Mouse (Mus musculus) lung, embryonic 16.5 days (tissue): ENCODE measurements around the gene Ptcd2. TPM values are rescaled to one million over a fixed set of nuclear protein-coding genes. Genes with fewer than 3 reads are reported as not detected.
A peak's percentile ranks its signal among the peaks of the same experiment; 100 is the strongest.

Experiments
- ATAC-seq: fragments of 200-750 bp; cut with Nextera tagmentation; 2 replicates; pipeline ENCODE4 v1.8.0; 2017; ENCODE audit warnings: low read depth, mild to moderate bottlenecking, moderate library complexity
- H3K27ac ChIP-seq: fragments of 300-500 bp; sonication (generic); 2 replicates; pipeline ENCODE4 v1.5.1; 2014; ENCODE audit warnings: mild to moderate bottlenecking, control low read depth, low read length
- H3K27me3 ChIP-seq: fragments of 300-500 bp; sonication (generic); 2 replicates; pipeline ENCODE4 v1.6.1; 2014; ENCODE audit warnings: low read depth, low read length, mixed read lengths; ENCODE audit not compliant: control insufficient read depth, insufficient read depth
- H3K36me3 ChIP-seq: fragments of 300-500 bp; sonication (generic); 2 replicates; pipeline ENCODE4 v1.6.1; 2014; ENCODE audit warnings: low read length; ENCODE audit not compliant: control insufficient read depth, insufficient read depth
- H3K4me1 ChIP-seq: fragments of 300-500 bp; sonication (generic); replicated peaks from 2 replicates; pipeline ENCODE4 v1.6.1; 2014; ENCODE audit warnings: low read length, mixed read lengths; ENCODE audit not compliant: control insufficient read depth, insufficient read depth
- H3K4me2 ChIP-seq: fragments of 300-500 bp; sonication (generic); 2 replicates; pipeline ENCODE4 v1.6.1; 2014; ENCODE audit warnings: low read depth, low read length, control low read depth
- H3K4me3 ChIP-seq: fragments of 300-500 bp; sonication (generic); 2 replicates; pipeline ENCODE4 v1.5.1; 2014; ENCODE audit warnings: mild to moderate bottlenecking, low read length, control low read depth
- H3K9ac ChIP-seq: fragments of 300-500 bp; sonication (generic); 2 replicates; pipeline ENCODE4 v1.6.1; 2014; ENCODE audit warnings: low read length, control low read depth
- H3K9me3 ChIP-seq: fragments of 300-500 bp; sonication (generic); 2 replicates; pipeline ENCODE4 v1.6.1; 2016; ENCODE audit warnings: low read length; ENCODE audit not compliant: control insufficient read depth
- WGBS: fragments of 180-500 bp; shearing (Covaris S2); extraction: QIAGEN DNeasy Blood & Tissue Kit; methylation state at CpG from one replicate; pipeline ENCODE4 v1.1.7; 2014; 5-methylcytosine and 5-hydroxymethylcytosine counted together
- polyA plus RNA-seq: library from polyadenylated mRNA; unstranded; fragments of >200 nt; fragmentation: Nextera tagmentation; extraction: Ambion mirVana; gene quantifications from 2 replicates; pipeline ENCODE4 v1.2.1, GENCODE M21; 2015

Gene Ptcd2
- polyA plus RNA-seq, 1 experiment from 2014 or later = 41.0 TPM

DNA sequence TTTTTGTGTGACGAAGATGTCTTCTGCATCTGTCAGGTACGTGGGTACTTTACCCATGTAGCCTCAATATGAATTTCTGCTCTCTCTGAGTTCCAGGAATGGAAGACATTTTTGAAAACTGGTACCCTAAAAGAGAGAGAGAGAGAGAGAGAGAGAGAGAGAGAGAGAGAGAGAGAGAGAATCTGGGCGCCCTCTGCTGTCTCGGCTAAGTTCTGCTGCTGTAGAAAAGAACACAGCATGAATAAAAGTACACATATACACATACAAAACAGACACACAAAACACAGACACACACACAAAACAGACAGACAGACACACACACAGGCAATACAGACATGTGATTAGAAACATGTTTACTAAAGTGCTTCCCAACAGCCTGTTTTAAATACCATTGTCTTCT lies 27.4 kb downstream of the Ptcd2 start:
- WGBS = 44% methylated on average over 4 of the region's 4 CpGs

DNA sequence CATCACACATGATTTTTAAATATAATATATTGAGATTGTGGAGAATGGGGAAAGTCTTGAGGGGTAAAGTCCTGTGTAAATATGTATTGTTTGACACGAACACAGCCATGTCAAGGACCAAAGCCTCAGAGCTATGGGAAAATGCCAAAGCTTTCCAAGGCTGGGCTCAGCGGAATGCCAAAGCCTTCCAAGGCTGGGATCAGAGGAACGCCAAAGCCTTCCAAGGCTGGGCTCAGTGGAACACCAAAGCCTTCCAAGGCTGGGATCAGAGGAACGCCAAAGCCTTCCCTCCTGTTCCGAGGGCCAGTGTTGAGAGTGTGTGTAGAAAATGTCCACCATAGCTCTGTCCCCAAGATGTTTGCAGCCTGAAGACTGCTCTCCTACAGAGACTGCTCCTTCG lies 28.1 kb downstream of the Ptcd2 start:
- Histone ChIP-seq H3K9me3 (no peaks in the 10 kb centered on the region), H3K27me3 (no peaks in the 10 kb centered on the region), H3K27ac (no peak overlapping the region), H3K36me3 (peaks cover 11% of the 10 kb centered on the region), H3K4me3 (no peak overlapping the region), H3K4me2 (no peak overlapping the region), H3K9ac (no peak overlapping the region), H3K4me1 (no peaks in the 10 kb centered on the region)
- WGBS = 78% methylated on average over 6 of the region's 6 CpGs
- ATAC-seq = no peak

More for the DNA sequence above, 27.4 kb downstream of the Ptcd2 start:
- Histone ChIP-seq H3K4me2 (no peak overlapping the region), H3K4me1 (no peaks in the 10 kb centered on the region), H3K9ac (no peak overlapping the region), H3K27ac (no peak overlapping the region), H3K9me3 (no peaks in the 10 kb centered on the region), H3K36me3 (peaks cover 11% of the 10 kb centered on the region), H3K27me3 (no peaks in the 10 kb centered on the region), H3K4me3 (no peak overlapping the region)
- 0 out of 2 replicates have a peak, but pooled peaks have one; percentile 7 for ATAC-seq

DNA sequence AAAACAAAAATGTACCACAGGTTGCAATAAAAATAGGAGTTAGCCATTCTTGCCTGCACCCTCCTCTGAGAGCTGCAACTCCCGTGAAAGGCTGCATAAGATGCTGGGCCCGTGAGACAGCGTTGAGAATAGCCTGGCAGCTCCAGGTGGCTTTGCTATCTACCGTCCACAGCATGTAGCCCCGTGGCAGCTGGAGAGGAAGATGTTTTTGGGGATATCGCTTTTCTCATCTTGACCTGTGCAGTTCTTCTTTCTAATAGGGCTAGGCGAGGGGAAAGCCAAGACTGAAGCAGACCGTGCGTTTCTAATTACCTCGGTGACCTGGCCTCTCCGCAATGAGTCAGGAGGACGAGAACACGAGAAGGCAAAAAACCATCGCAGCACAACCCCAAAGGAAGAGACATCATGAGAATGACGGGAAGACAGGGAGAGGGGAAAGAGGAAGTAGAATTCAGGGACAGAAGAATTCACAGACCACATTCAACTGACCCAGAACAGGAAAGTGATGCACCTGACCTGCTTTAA lies 29.8 kb downstream of the Ptcd2 start:
- no peak overlapping the region for H3K9ac ChIP-seq
- H3K27ac ChIP-seq = no peak overlapping the region
- H3K4me3 ChIP-seq = no peak overlapping the region
- H3K9me3 ChIP-seq = no peaks in the 10 kb centered on the region
- H3K36me3 ChIP-seq = no peaks in the 10 kb centered on the region; the same call in 1 of the 2 replicates
- no peaks in the 10 kb centered on the region for H3K4me1 ChIP-seq
- H3K27me3 ChIP-seq = no peaks in the 10 kb centered on the region
- WGBS = 76% methylated on average over 15 of the region's 15 CpGs
- no peak for ATAC-seq
- no peak overlapping the region for H3K4me2 ChIP-seq

DNA sequence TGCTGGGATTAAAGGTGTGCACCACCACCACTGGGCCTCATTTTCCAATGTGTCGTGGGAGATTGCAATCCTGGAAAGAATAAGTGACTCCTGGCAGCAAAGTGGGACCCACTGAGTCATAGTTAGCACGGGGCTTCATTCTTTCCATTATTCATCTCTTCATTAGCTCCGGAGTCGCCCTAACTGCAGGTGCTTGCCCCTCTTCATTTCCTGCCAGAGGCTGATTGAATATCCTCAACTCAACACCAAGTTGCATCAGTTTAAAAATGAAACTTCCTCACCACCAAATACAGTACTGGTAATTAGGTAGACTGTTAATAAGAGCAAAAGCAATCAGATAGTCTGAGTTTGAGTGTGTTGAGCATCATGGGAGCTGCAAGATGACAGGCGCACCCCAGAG lies 30.4 kb downstream of the Ptcd2 start:
- no peak for ATAC-seq
- no peak overlapping the region for H3K4me3 ChIP-seq
- no peaks in the 10 kb centered on the region for H3K9me3 ChIP-seq
- no peaks in the 10 kb centered on the region for H3K27me3 ChIP-seq
- no peak overlapping the region for H3K4me2 ChIP-seq
- H3K4me1 ChIP-seq = no peaks in the 10 kb centered on the region
- H3K36me3 ChIP-seq = no peaks in the 10 kb centered on the region
- 78% methylated on average over 5 of the region's 5 CpGs for WGBS
- no peak overlapping the region for H3K27ac ChIP-seq
- no peak overlapping the region for H3K9ac ChIP-seq

DNA sequence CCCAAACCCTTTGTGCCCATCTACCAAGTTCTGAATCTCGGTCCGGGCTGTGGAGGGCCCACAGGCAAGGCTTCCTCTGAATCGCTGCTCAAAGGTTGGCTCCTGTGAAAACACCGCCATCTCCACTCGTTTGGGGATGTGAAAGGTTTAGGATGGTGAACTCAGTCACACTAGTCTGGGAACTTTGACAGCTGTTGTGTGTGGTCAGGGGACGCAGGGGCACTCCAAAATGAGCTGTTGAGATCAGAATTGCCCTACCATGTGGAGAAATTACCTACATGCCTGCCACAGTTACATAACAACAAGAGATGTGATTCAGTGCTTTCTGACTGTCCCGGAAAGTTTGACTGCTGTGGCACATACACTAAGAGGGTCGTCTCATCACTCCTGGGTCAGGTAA lies 36.1 kb downstream of the Ptcd2 start:
- ATAC-seq = no peak
- no peak overlapping the region for H3K4me3 ChIP-seq
- no peak overlapping the region for H3K27ac ChIP-seq

DNA sequence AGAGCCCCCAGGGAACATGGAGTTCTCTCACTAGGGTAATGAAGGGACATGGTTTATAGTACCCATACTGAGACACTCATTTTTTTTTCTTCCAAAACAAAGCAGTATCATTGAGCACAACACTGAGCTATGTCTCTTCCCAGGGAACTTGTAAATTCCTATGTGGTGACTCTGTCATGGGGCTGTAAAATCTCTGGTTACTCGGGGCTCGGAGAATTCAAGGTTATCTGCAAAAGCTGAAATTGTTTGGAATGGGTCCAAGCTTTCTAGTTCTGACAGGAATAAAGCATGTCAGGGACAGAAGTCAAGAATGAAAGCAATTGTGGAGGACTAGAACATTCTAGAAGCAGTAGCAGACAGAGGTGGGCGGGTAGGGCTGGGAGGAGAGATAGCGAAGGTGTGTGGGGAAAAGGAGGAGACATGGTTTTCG lies 36.6 kb downstream of the Ptcd2 start:
- no peak overlapping the region for H3K4me2 ChIP-seq
- ATAC-seq = peak; percentile 51; the same call in 1 of the 2 replicates
- no peak overlapping the region for H3K9ac ChIP-seq
- no peak overlapping the region for H3K4me3 ChIP-seq
- peaks cover 10% of the 10 kb centered on the region for H3K4me1 ChIP-seq
- no peaks in the 10 kb centered on the region for H3K9me3 ChIP-seq
- H3K36me3 ChIP-seq = no peaks in the 10 kb centered on the region
- no peak overlapping the region for H3K27ac ChIP-seq
- H3K27me3 ChIP-seq = no peaks in the 10 kb centered on the region
- WGBS = 42% methylated on average over 5 of the region's 5 CpGs

More for the DNA sequence above, 36.1 kb downstream of the Ptcd2 start:
- H3K4me1 ChIP-seq = peaks cover 10% of the 10 kb centered on the region
- no peak overlapping the region for H3K9ac ChIP-seq
- H3K4me2 ChIP-seq = no peak overlapping the region
- no peaks in the 10 kb centered on the region for H3K9me3 ChIP-seq
- H3K27me3 ChIP-seq = no peaks in the 10 kb centered on the region
- no peaks in the 10 kb centered on the region for H3K36me3 ChIP-seq
- WGBS = 74% methylated on average over 8 of the region's 8 CpGs

DNA sequence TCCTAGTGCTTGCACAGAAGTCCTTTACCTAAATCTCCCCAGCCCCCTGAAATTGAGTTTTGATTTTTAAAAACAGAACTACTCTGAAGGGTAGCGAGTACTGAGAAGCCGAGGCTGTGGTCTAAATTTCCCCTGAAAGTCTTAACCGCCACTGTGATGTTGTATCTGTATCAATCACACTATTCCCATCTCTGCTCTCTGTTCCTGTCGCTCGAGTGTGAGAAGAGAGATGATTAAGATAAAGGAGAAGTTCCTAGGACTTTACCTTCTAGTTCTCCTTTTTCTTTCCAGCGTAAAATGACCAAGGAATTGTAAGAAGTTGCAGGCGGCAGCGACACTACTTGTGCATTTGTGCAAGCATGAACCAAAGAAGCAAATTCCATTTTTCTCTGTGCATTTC lies 38.3 kb downstream of the Ptcd2 start:
- Histone ChIP-seq H3K9ac (no peak overlapping the region), H3K36me3 (no peaks in the 10 kb centered on the region), H3K9me3 (no peaks in the 10 kb centered on the region), H3K4me3 (no peak overlapping the region), H3K4me1 (peaks cover 10% of the 10 kb centered on the region), H3K4me2 (no peak overlapping the region), H3K27me3 (no peaks in the 10 kb centered on the region), H3K27ac (no peak overlapping the region)
- 76% methylated on average over 8 of the region's 8 CpGs for WGBS
- no peak for ATAC-seq

DNA sequence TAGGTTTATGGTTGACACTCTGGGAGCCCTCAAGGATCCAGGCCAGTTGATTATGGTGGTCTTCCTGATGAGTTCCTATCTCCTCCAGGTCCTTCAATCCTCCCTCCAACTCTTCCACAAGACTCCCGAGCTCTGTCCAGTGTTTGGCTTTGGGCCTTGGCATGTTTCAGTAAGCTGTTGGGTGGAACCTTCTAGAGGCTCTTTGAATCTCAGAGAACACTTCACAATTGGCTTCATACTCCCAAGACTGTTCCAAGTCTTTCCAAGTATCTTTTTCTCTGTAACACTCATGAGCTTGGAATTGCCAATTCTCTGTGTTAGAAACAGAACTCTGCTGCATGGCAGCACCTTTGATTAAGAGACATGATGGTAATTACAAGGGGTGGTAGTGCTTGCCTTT lies 39.3 kb downstream of the Ptcd2 start:
- Histone ChIP-seq H3K27ac (no peak overlapping the region), H3K4me1 (peaks cover 10% of the 10 kb centered on the region), H3K27me3 (no peaks in the 10 kb centered on the region), H3K4me2 (no peak overlapping the region), H3K9me3 (no peaks in the 10 kb centered on the region), H3K9ac (no peak overlapping the region), H3K36me3 (no peaks in the 10 kb centered on the region), H3K4me3 (no peak overlapping the region)
- 63% methylated on average over 1 of the region's 1 CpGs for WGBS
- no peak; the same call in 1 of the 2 replicates for ATAC-seq

DNA sequence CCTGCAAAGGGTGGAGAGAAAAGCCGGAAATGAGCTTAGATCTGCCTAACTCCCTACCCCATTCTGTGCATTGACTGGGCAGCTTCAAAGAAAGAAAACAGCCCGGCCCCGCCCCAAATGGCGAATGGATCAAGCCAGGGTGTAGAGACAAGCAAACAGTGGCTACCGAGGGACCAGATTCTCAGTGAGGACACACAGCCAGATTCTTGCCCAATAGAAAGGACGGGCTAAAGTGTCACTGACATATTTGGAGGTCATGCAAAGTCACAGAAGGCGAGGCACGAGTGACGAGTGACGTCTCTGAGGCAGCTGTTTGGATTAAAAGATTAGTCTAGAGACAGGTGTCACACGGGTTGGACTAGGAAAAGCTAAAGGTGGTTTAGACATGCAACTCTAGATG lies 40.1 kb downstream of the Ptcd2 start:
- H3K9ac ChIP-seq = no peak overlapping the region
- H3K9me3 ChIP-seq = no peaks in the 10 kb centered on the region
- H3K27me3 ChIP-seq = no peaks in the 10 kb centered on the region
- no peak overlapping the region for H3K27ac ChIP-seq
- no peak overlapping the region for H3K4me2 ChIP-seq
- H3K36me3 ChIP-seq = no peaks in the 10 kb centered on the region
- no peak overlapping the region for H3K4me3 ChIP-seq
- H3K4me1 ChIP-seq = peaks cover 10% of the 10 kb centered on the region
- 35% methylated on average over 11 of the region's 11 CpGs for WGBS
- peak; percentile 31 for ATAC-seq

DNA sequence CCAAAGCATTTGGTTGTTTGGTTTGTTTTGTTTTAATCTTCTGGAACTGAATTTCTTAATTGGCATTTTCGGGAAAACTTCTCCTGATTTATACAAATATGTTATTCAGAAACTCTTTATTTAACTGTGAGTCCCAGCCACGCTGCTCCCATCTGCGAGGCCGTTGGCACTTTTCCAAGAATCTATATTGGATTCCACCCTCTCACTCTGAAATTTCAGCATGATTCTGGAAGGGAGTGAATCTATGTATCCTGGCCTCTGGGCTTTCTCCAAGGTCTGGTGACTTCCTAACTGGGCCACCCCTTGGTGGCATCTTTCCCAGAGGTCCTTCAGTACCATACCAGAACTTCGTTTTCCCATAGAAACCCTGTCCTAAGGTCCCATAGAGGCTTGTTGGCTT lies 40.7 kb downstream of the Ptcd2 start:
- Histone ChIP-seq H3K36me3 (no peaks in the 10 kb centered on the region), H3K27ac (no peak overlapping the region), H3K4me2 (no peak overlapping the region), H3K9me3 (no peaks in the 10 kb centered on the region), H3K4me3 (no peak overlapping the region), H3K9ac (no peak overlapping the region), H3K27me3 (no peaks in the 10 kb centered on the region), H3K4me1 (peaks cover 10% of the 10 kb centered on the region)
- peak; percentile 50 for ATAC-seq
- WGBS = 26% methylated on average over 5 of the region's 5 CpGs
